Mouse (Mus musculus): Measurements from ENCODE around the gene Ccdc102a.
"Not testable (repeated sequence)": the region's sequence is repeated elsewhere in the genome, so short reads cannot be mapped to it uniquely, and the experiment has no call there.

The Ccdc102a gene

GRCm38 (mm10) chr8:94875096-94875870 is 42.6 kb downstream of the Ccdc102a start:
- DNase-seq (ENCODE audit: extremely low spot score) = no peak

- peak; percentile 62 for DNase-seq (ENCODE audit: extremely low spot score)
Measured at GRCm38 (mm10) chr8:94874358-94874757, 43.5 kb downstream of the Ccdc102a start.

GRCm38 (mm10) chr8:94872576-94872975 is 45.3 kb downstream of the Ccdc102a start:
- DNase-seq (ENCODE audit: extremely low spot score) = no peak

- no peak for DNase-seq (ENCODE audit: extremely low spot score)
Measured at GRCm38 (mm10) chr8:94872156-94872555, 45.7 kb downstream of the Ccdc102a start.

- DNase-seq (ENCODE audit: extremely low spot score) = peak; percentile 66
Measured at GRCm38 (mm10) chr8:94871108-94871894, 46.6 kb downstream of the Ccdc102a start.

GRCm38 (mm10) chr8:94870474-94871107 is 47.3 kb downstream of the Ccdc102a start:
- no peak for DNase-seq (ENCODE audit: extremely low spot score)

- DNase-seq (ENCODE audit: extremely low spot score) = no peak
Measured at GRCm38 (mm10) chr8:94870003-94870402, 47.9 kb downstream of the Ccdc102a start.

GRCm38 (mm10) chr8:94869146-94869545 is 48.8 kb downstream of the Ccdc102a start:
- DNase-seq (ENCODE audit: extremely low spot score) = no peak

GRCm38 (mm10) chr8:94866921-94867320 is 51.0 kb downstream of the Ccdc102a start:
- no peak for DNase-seq (ENCODE audit: extremely low spot score)

GRCm38 (mm10) chr8:94865292-94865691 is 52.6 kb downstream of the Ccdc102a start:
- no peak for DNase-seq (ENCODE audit: extremely low spot score)

- DNase-seq (ENCODE audit: extremely low spot score) = no peak
Measured at GRCm38 (mm10) chr8:94863897-94864673, 53.8 kb downstream of the Ccdc102a start.

- no peak for DNase-seq (ENCODE audit: extremely low spot score)
Measured at GRCm38 (mm10) chr8:94862487-94863220, 55.2 kb downstream of the Ccdc102a start.

- peak; percentile 56 for DNase-seq (ENCODE audit: extremely low spot score)
Measured at GRCm38 (mm10) chr8:94861352-94861910, 56.5 kb downstream of the Ccdc102a start.

GRCm38 (mm10) chr8:94857346-94858173 is 60.3 kb downstream of the Ccdc102a start, which contains the start of gene Polr2c:
Polr2c (plus strand) TSS chr8:94857450.
- peak; percentile 92 for DNase-seq (ENCODE audit: extremely low spot score)

- no peak for DNase-seq (ENCODE audit: extremely low spot score)
Measured at GRCm38 (mm10) chr8:94857011-94857345, 60.9 kb downstream of the Ccdc102a start.

GRCm38 (mm10) chr8:94854761-94855160 is 63.1 kb downstream of the Ccdc102a start:
- not testable (repeated sequence) for DNase-seq (ENCODE audit: extremely low spot score)

All from embryo, embryonic 9.5 days (tissue).